Mouse (Mus musculus) intestine, embryonic 15.5 days (tissue): Measurements from ENCODE around the gene Cntrob. TPM values are rescaled to one million over a fixed set of nuclear protein-coding genes. Genes with fewer than 3 reads are reported as not detected.

Experiments
- ATAC-seq: fragments of 200-750 bp; cut with Nextera tagmentation; 2 replicates; pipeline ENCODE4 v1.8.0; 2017; ENCODE audit warnings: moderate TSS enrichment, moderate library complexity
- H3K27ac ChIP-seq: fragments of 300-500 bp; sonication (generic); 2 replicates; pipeline ENCODE4 v1.5.1; 2015; ENCODE audit warnings: mild to moderate bottlenecking, inconsistent platforms
- H3K27me3 ChIP-seq: fragments of 300-500 bp; sonication (generic); replicated peaks from 2 replicates; pipeline ENCODE4 v1.6.1; 2015; ENCODE audit warnings: inconsistent platforms
- H3K36me3 ChIP-seq: fragments of 300-500 bp; sonication (generic); 2 replicates; pipeline ENCODE4 v1.6.1; 2015; ENCODE audit warnings: inconsistent platforms
- H3K4me1 ChIP-seq: fragments of 300-500 bp; sonication (generic); replicated peaks from 2 replicates; pipeline ENCODE4 v1.6.1; 2015; ENCODE audit warnings: inconsistent platforms
- H3K4me2 ChIP-seq: fragments of 300-500 bp; sonication (generic); replicated peaks from 2 replicates; pipeline ENCODE4 v1.6.1; 2015; ENCODE audit warnings: mild to moderate bottlenecking, inconsistent platforms
- H3K4me3 ChIP-seq: fragments of 300-500 bp; sonication (generic); replicated peaks from 2 replicates; pipeline ENCODE4 v1.5.1; 2015; ENCODE audit warnings: inconsistent platforms
- H3K9ac ChIP-seq: fragments of 300-500 bp; sonication (generic); 2 replicates; pipeline ENCODE4 v1.6.1; 2015; ENCODE audit warnings: inconsistent platforms
- H3K9me3 ChIP-seq: fragments of 300-500 bp; sonication (generic); 2 replicates; pipeline ENCODE4 v1.6.1; 2016; ENCODE audit warnings: inconsistent platforms
- WGBS: fragments of 180-500 bp; shearing (Covaris S2); methylation state at CpG from one replicate; pipeline ENCODE4 v1.1.7; 2015; 5-methylcytosine and 5-hydroxymethylcytosine counted together
- polyA plus RNA-seq: library from polyadenylated mRNA; unstranded; fragments of >200 nt; fragmentation: Nextera tagmentation; extraction: Ambion mirVana; gene quantifications from 2 replicates; pipeline ENCODE4 v1.2.1, GENCODE M21; 2015

The Cntrob gene
- polyA plus RNA-seq, 1 experiment from 2014 or later = 19.6 TPM

DNA sequence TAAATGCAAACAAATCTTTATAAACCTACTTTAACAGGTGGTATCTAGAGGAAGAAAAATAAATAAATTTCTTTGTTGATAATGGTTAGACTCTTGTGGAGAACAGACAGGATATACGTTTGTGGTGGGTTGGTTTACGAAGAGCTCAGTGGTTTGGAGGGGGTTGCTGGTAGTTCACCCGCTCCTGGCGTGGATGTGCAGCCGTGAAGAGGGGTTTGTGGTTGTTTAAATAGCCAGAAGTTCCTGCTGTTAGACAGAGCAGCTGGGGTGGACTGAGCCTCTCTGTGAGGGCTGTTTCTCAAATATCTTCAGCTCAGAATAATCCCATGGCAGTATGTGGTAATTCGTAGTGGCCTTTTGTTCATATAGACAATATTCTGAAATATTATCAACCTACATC lies 47.9 kb downstream of the Cntrob start:
- 55% methylated on average over 6 of the region's 6 CpGs for WGBS

DNA sequence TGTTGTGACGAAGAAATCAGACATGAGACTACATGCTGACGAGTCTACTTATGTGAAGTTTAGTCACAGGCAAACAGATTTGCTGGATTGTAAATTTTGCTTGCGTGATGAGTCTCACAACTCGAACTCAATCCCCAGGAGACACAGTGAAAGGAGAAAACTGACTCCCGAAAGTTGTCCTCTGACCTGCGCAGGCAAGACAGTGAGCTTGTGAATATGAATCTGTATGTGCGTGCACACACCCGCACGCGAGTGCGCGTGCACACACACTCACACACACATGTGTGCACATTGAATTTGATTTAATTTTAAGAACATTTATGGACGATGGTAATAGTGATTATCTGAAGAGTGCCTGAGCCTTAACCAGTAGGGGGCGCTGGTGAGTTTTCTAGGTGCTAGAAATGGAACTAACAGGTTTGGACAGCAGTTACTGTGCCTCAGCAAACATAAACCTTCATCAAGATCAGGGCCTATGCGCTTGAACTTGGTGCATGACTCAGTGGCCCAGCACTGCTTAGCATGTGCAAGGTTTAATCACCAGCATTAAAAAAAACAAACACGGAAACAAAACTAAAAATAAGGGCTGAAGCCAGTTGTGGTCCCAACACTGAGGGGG lies 51.3 kb downstream of the Cntrob start:
- Histone ChIP-seq H3K9ac (no peak overlapping the region), H3K27ac (no peak overlapping the region), H3K4me1 (0 out of 2 replicates have a peak, but pooled peaks cover 3% of the 10 kb centered on the region), H3K4me2 (no peak overlapping the region), H3K27me3 (no peaks in the 10 kb centered on the region), H3K36me3 (no peaks in the 10 kb centered on the region), H3K4me3 (no peak overlapping the region), H3K9me3 (no peaks in the 10 kb centered on the region)
- 41% methylated on average over 16 of the region's 16 CpGs for WGBS
- no peak for ATAC-seq

More for the DNA sequence above, 47.9 kb downstream of the Cntrob start:
- no peak overlapping the region for H3K4me2 ChIP-seq
- no peak overlapping the region for H3K27ac ChIP-seq
- H3K9me3 ChIP-seq = no peaks in the 10 kb centered on the region
- no peaks in the 10 kb centered on the region for H3K27me3 ChIP-seq
- ATAC-seq = no peak
- H3K4me1 ChIP-seq = no peaks in the 10 kb centered on the region
- no peak overlapping the region for H3K4me3 ChIP-seq
- H3K9ac ChIP-seq = no peak overlapping the region
- H3K36me3 ChIP-seq = no peaks in the 10 kb centered on the region

DNA sequence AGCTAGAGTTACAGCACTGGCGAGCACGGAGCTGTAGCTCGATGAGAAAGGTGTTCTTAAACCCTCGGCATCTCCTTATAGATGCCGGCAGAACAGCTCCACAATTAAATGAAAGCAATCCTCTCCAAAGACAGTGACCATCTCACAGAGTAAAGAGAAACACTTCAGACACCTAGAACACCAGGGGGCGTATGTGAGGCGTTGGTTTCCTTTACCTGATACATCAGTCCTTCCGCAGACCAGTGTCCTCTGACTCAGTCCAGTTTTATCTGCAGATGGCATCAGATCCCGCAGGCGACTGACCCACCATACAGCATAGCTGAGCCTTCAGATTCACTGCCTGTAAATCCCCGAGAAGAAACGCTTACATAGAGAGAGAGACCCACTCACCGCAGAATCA lies 54.0 kb downstream of the Cntrob start:
- Histone ChIP-seq H3K27me3 (no peaks in the 10 kb centered on the region), H3K4me3 (no peak overlapping the region), H3K27ac (no peak overlapping the region), H3K36me3 (no peaks in the 10 kb centered on the region), H3K4me2 (peak overlapping the region; percentile 28; the same call in 1 of the 2 replicates), H3K9me3 (no peaks in the 10 kb centered on the region), H3K4me1 (peaks cover 7% of the 10 kb centered on the region; the same call in 1 of the 2 replicates), H3K9ac (no peak overlapping the region)
- no peak for ATAC-seq
- 17% methylated on average over 13 of the region's 13 CpGs for WGBS

DNA sequence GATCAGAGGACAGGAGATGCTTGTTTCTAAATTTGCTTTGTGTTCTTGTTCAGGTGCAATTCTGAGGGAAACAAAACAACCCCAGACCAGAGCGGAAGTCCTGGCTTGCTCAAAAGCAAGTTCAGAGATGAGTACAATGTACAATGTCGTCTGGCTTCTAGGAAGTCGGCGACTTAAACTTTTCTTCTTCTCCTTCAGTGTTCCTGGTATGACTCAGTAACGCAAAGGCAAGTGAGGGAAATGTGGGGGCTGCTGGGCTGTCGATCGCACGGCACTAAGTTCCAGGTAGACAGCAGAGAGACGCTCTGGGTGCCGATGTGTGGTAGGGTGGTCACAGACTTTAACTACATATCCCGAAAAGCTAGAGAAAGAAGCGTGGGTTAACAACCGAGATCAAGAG lies 55.5 kb downstream of the Cntrob start:
- H3K9me3 ChIP-seq = no peaks in the 10 kb centered on the region
- H3K27ac ChIP-seq = no peak overlapping the region
- peaks cover 7% of the 10 kb centered on the region; the same call in 1 of the 2 replicates for H3K4me1 ChIP-seq
- no peaks in the 10 kb centered on the region for H3K36me3 ChIP-seq
- WGBS = 77% methylated on average over 13 of the region's 13 CpGs
- no peak overlapping the region for H3K4me2 ChIP-seq
- no peak for ATAC-seq
- H3K9ac ChIP-seq = no peak overlapping the region
- no peak overlapping the region for H3K4me3 ChIP-seq
- no peaks in the 10 kb centered on the region for H3K27me3 ChIP-seq

DNA sequence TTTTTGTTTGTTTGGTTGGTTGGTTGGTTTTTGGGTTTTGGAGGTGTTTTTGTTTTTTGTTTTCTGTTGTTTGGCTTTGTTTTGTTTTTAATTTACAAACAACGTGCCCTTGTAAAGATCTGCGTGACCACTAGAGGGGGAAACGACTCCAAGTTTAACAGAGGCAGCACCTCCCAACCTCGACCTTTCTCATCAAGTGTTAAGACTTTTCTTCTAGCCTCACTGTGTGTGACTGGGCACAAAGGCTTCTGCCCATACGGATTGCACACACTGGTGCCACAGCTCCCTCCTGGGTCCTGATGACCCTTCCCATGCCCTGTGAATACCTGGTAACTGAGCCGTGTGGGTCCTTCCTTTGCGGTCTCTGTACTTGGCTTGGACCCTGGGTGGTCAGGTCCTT lies 56.2 kb downstream of the Cntrob start:
- H3K27me3 ChIP-seq = no peaks in the 10 kb centered on the region
- no peak overlapping the region for H3K27ac ChIP-seq
- peaks cover 7% of the 10 kb centered on the region; the same call in 1 of the 2 replicates for H3K4me1 ChIP-seq
- no peak overlapping the region for H3K9ac ChIP-seq
- 34% methylated on average over 7 of the region's 7 CpGs for WGBS
- H3K4me2 ChIP-seq = no peak overlapping the region
- no peak; the same call in 1 of the 2 replicates for ATAC-seq
- no peaks in the 10 kb centered on the region for H3K36me3 ChIP-seq
- no peaks in the 10 kb centered on the region for H3K9me3 ChIP-seq
- H3K4me3 ChIP-seq = no peak overlapping the region

DNA sequence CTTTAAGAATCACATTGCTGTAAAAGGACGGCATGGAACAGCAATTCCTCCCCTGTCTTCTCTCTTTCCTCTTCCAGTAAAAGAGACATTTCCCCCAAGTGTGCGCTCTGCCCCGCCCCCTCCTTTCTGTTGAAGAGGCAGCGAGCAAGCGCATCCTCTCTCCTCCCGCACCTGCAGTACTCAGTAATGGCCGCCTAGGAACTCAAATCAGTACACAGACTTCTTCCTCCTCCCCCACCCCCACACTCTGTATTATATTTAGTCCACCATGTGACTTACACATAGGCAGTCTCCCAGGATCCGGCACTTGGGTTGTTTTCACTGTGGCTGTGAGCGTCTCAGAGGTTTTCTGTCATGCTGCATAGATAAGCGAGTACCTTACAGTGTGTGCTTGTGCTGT lies 57.3 kb downstream of the Cntrob start:
- Histone ChIP-seq H3K4me1 (peaks cover 7% of the 10 kb centered on the region; the same call in 1 of the 2 replicates), H3K27me3 (no peaks in the 10 kb centered on the region), H3K9me3 (no peaks in the 10 kb centered on the region), H3K36me3 (no peaks in the 10 kb centered on the region), H3K9ac (no peak overlapping the region), H3K4me3 (no peak overlapping the region), H3K4me2 (peak overlapping the region; percentile 36; the same call in 1 of the 2 replicates), H3K27ac (no peak overlapping the region)
- 17% methylated on average over 10 of the region's 10 CpGs for WGBS
- ATAC-seq = peak; percentile 49; the same call in 1 of the 2 replicates

DNA sequence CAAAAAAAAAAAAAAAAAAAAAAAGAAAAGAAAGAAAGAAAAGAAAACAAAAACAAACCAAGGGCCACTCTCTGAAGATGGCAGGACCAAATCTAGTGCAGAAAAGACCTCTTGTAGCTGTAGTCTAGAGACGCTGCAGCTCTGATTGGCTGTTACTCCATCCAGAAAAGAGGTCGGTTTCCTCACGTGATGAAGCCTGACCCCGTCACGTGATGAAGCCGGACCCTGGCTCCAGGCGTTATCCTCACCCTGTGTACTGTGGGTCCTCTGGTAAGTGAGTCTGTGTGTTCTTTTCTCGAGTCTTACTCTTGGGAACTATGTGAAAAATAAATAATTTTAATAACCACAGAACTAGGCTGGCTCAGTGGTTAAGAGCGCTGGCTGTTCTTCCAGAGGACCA lies 58.2 kb downstream of the Cntrob start:
- WGBS = 69% methylated on average over 9 of the region's 9 CpGs
- Histone ChIP-seq H3K27ac (no peak overlapping the region), H3K4me3 (no peak overlapping the region), H3K4me1 (peaks cover 7% of the 10 kb centered on the region; the same call in 1 of the 2 replicates), H3K9ac (no peak overlapping the region), H3K27me3 (no peaks in the 10 kb centered on the region), H3K9me3 (no peaks in the 10 kb centered on the region), H3K36me3 (no peaks in the 10 kb centered on the region), H3K4me2 (no peak overlapping the region)
- ATAC-seq = no peak

DNA sequence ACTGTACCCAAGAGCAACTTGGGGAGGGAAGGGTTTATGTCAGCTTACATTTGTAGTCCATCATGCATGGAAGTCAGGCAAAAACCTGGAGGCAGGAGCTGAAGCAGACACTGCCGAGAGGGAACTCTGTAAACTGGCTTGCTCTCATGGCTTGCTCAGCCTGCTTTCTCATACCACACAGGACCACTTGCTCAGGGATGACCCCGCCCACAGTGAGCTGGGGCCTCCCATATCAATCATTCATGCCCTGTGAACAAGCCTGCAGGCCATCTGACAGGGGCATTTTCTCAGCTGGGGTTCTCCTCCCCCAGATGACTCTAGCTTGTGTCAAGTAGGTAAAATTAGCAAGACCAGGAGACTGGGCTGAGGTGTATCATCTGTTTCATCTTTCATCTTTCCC lies 59.3 kb downstream of the Cntrob start:
- H3K36me3 ChIP-seq = no peaks in the 10 kb centered on the region
- no peak for ATAC-seq
- WGBS = 48% methylated on average over 2 of the region's 2 CpGs
- no peaks in the 10 kb centered on the region for H3K9me3 ChIP-seq
- H3K27me3 ChIP-seq = no peaks in the 10 kb centered on the region; the same call in 1 of the 2 replicates
- H3K4me3 ChIP-seq = no peak overlapping the region
- no peak overlapping the region for H3K9ac ChIP-seq
- H3K4me1 ChIP-seq = peaks cover 5% of the 10 kb centered on the region; the same call in 1 of the 2 replicates
- H3K4me2 ChIP-seq = no peak overlapping the region
- no peak overlapping the region for H3K27ac ChIP-seq

DNA sequence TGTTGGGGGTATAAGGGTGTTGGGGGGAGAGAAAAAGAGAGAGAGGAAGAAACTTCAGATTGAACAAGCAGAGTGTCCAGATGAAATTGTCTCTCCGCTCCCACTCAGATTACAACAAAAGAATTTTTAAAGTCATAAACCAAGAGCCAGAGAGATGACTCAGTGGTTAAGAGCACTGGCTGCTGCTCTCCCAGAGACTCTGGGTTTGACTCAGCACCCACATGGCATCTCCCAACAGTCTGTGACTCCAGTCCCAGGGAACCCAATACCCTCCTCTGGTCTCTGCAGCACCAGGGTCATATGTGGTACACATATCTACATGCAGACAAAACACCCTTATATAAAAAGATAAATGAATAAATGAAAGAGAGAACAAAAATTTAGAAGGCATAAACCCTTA lies 63.5 kb downstream of the Cntrob start:
- no peak for ATAC-seq
- H3K4me3 ChIP-seq = no peak overlapping the region
- no peaks in the 10 kb centered on the region for H3K36me3 ChIP-seq
- H3K27ac ChIP-seq = no peak overlapping the region
- no peaks in the 10 kb centered on the region for H3K9me3 ChIP-seq
- H3K4me2 ChIP-seq = no peak overlapping the region
- no peaks in the 10 kb centered on the region; the same call in 1 of the 2 replicates for H3K27me3 ChIP-seq
- no peak overlapping the region for H3K9ac ChIP-seq
- H3K4me1 ChIP-seq = no peaks in the 10 kb centered on the region
- 82% methylated on average over 1 of the region's 1 CpGs for WGBS

DNA sequence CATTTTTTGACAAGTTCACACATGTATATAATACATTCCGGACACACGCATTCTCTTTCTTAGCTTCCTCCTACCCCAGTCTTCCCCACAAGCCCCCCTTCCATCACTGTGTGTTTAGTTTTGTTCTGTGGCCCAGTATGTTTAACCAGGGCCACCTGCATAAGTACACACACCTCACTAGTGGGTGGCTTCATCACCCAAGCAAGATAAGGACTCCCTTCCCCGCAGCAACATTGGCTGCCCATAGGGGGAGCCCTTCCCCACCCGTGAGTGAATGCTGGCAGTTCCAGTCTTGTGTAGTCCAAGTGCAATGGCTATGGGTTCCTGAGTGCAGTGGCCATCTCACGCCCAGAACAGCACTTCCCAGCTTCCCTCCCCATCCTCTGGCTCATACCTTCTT lies 65.3 kb downstream of the Cntrob start:
- WGBS = 59% methylated on average over 5 of the region's 5 CpGs
- 0 out of 2 replicates have a peak, but pooled peaks have one; percentile 55 for ATAC-seq
- H3K36me3 ChIP-seq = no peaks in the 10 kb centered on the region
- H3K4me1 ChIP-seq = no peaks in the 10 kb centered on the region
- no peaks in the 10 kb centered on the region; the same call in 1 of the 2 replicates for H3K27me3 ChIP-seq
- H3K9me3 ChIP-seq = no peaks in the 10 kb centered on the region
- no peak overlapping the region for H3K27ac ChIP-seq
- H3K9ac ChIP-seq = no peak overlapping the region
- no peak overlapping the region for H3K4me2 ChIP-seq
- no peak overlapping the region for H3K4me3 ChIP-seq

DNA sequence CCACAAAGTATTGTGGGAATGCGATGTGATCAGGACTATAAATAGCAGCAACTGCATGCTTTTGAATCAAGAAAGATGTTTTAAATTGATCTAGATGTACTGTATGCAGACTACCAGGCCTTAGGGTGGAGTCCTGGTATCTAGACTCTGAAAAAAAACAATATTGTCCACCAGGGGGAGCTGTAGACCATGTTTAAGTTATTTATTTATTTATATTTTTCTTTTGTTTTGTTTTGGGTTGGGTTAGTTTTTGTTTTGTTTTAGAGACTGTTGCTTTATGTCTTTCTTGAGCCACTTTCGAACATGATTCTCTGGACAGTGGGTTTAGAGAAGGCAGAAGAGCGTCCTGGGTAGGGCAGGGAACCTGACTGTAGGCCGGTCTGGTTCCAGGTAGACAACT lies 65.8 kb downstream of the Cntrob start:
- H3K4me3 ChIP-seq = no peak overlapping the region
- no peak overlapping the region for H3K4me2 ChIP-seq
- no peaks in the 10 kb centered on the region for H3K36me3 ChIP-seq
- no peak for ATAC-seq
- no peaks in the 10 kb centered on the region for H3K4me1 ChIP-seq
- H3K9me3 ChIP-seq = no peaks in the 10 kb centered on the region
- no peak overlapping the region for H3K9ac ChIP-seq
- H3K27me3 ChIP-seq = no peaks in the 10 kb centered on the region; the same call in 1 of the 2 replicates
- 49% methylated on average over 4 of the region's 4 CpGs for WGBS
- H3K27ac ChIP-seq = no peak overlapping the region

DNA sequence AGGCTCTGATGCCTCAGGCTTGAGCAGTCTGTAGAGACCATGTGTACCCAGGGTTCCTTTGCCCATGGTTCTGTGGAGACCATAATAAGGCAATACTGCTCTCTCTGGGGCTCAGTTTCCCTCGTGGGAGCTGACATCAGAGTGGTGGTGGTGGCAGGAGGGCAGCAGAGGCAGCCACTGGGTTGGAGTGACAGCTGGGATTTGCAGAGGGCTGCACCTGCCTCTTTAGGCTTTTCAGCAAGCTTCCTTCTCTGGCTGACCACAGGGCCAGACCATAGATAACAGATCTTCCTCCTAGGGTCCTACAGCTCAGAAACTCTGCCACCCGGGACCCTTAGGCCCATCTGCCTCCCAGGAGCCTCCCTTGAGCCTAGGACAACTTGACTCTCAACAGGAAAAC lies 66.5 kb downstream of the Cntrob start:
- Histone ChIP-seq H3K4me1 (no peaks in the 10 kb centered on the region), H3K9me3 (no peaks in the 10 kb centered on the region), H3K4me3 (no peak overlapping the region), H3K27ac (no peak overlapping the region), H3K4me2 (no peak overlapping the region), H3K27me3 (no peaks in the 10 kb centered on the region; the same call in 1 of the 2 replicates), H3K9ac (no peak overlapping the region), H3K36me3 (no peaks in the 10 kb centered on the region)
- WGBS = 58% methylated on average over 2 of the region's 2 CpGs
- ATAC-seq = no peak

DNA sequence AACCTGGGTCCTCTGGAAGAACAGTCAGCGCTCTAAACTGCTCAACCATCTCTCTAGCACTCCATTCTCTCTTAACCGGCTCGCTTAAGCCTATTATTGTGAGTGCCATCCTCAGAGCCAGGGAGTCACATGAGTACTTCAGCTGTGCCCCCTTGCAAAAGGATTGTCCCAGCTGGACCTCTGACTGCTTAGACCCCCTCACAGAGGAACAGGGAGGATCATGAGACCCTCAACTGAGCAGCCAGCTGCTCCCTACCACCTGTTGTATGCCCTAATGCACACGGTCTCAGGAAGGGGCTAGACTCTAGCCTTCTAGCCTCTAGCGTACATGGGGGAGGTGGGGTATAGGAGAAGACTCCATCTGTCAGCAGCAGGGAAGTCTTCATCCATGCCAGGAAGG lies 68.8 kb downstream of the Cntrob start:
- no peaks in the 10 kb centered on the region for H3K4me1 ChIP-seq
- no peak overlapping the region for H3K4me2 ChIP-seq
- 80% methylated on average over 5 of the region's 5 CpGs for WGBS
- H3K9me3 ChIP-seq = no peaks in the 10 kb centered on the region
- H3K9ac ChIP-seq = no peak overlapping the region
- ATAC-seq = no peak
- no peak overlapping the region for H3K27ac ChIP-seq
- no peak overlapping the region for H3K4me3 ChIP-seq
- H3K36me3 ChIP-seq = no peaks in the 10 kb centered on the region
- H3K27me3 ChIP-seq = no peaks in the 10 kb centered on the region
